Mouse (Mus musculus) kidney, postnatal 10 days (tissue): ENCODE results near the gene Ubr2.

Experiments used
- DNase-seq: peaks from one replicate; pipeline ENCODE4 v3.0.0; 2021; ENCODE audit warnings: mixed read lengths

Ubr2 gene

GRCm38 (mm10) chr17:46920855-46921254 lies 89.5 kb downstream of the Ubr2 start:
- DNase-seq = peak; percentile 64

GRCm38 (mm10) chr17:46918951-46919350 lies 91.4 kb downstream of the Ubr2 start:
- DNase-seq = no peak

GRCm38 (mm10) chr17:46915129-46915528 lies 95.2 kb downstream of the Ubr2 start:
- DNase-seq = no peak

- DNase-seq = no peak
These were observed 98.0 kb downstream of the Ubr2 start for GRCm38 (mm10) chr17:46912331-46912730.

- no peak for DNase-seq
These were observed 100.2 kb downstream of the Ubr2 start, which contains the start of gene Prph2 for GRCm38 (mm10) chr17:46910186-46910585. TSS of gene Prph2 (plus strand) at chr17:46910459.

GRCm38 (mm10) chr17:46903876-46904490 lies 106.4 kb downstream of the Ubr2 start:
- DNase-seq = peak; percentile 87

GRCm38 (mm10) chr17:46900941-46901340 lies 109.4 kb downstream of the Ubr2 start:
- no peak for DNase-seq

- DNase-seq = peak; percentile 76
These were observed 113.0 kb downstream of the Ubr2 start for GRCm38 (mm10) chr17:46897221-46897950.

- peak; percentile 42 for DNase-seq
These were observed 114.9 kb downstream of the Ubr2 start for GRCm38 (mm10) chr17:46895426-46895825.

GRCm38 (mm10) chr17:46890843-46891594 lies 119.3 kb downstream of the Ubr2 start:
- peak; percentile 60 for DNase-seq

- peak; percentile 99 for DNase-seq
These were observed 120.1 kb downstream of the Ubr2 start, which contains the start of gene Tbcc for GRCm38 (mm10) chr17:46890116-46890815. TSS of gene Tbcc (plus strand) at chr17:46890684.

- peak; percentile 89 for DNase-seq
These were observed 120.8 kb downstream of the Ubr2 start for GRCm38 (mm10) chr17:46889450-46890084.

- DNase-seq = peak; percentile 62
These were observed 121.7 kb downstream of the Ubr2 start for GRCm38 (mm10) chr17:46888511-46889212.

GRCm38 (mm10) chr17:46885910-46886643 lies 124.3 kb downstream of the Ubr2 start:
- DNase-seq = no peak

- no peak for DNase-seq
These were observed 125.0 kb downstream of the Ubr2 start for GRCm38 (mm10) chr17:46885218-46885909.

GRCm38 (mm10) chr17:46884766-46885165 lies 125.6 kb downstream of the Ubr2 start:
- no peak for DNase-seq

- no peak for DNase-seq
These were observed 127.2 kb downstream of the Ubr2 start for GRCm38 (mm10) chr17:46883107-46883506.

- DNase-seq = no peak
These were observed 128.6 kb downstream of the Ubr2 start for GRCm38 (mm10) chr17:46881728-46882127.

GRCm38 (mm10) chr17:46880322-46880721 lies 130.0 kb downstream of the Ubr2 start:
- no peak for DNase-seq

- DNase-seq = peak; percentile 68
These were observed 130.5 kb downstream of the Ubr2 start for GRCm38 (mm10) chr17:46879841-46880311.
